Comparison of ENCODE assay signal across 11 mouse cellular contexts in the genomic region with DNA sequence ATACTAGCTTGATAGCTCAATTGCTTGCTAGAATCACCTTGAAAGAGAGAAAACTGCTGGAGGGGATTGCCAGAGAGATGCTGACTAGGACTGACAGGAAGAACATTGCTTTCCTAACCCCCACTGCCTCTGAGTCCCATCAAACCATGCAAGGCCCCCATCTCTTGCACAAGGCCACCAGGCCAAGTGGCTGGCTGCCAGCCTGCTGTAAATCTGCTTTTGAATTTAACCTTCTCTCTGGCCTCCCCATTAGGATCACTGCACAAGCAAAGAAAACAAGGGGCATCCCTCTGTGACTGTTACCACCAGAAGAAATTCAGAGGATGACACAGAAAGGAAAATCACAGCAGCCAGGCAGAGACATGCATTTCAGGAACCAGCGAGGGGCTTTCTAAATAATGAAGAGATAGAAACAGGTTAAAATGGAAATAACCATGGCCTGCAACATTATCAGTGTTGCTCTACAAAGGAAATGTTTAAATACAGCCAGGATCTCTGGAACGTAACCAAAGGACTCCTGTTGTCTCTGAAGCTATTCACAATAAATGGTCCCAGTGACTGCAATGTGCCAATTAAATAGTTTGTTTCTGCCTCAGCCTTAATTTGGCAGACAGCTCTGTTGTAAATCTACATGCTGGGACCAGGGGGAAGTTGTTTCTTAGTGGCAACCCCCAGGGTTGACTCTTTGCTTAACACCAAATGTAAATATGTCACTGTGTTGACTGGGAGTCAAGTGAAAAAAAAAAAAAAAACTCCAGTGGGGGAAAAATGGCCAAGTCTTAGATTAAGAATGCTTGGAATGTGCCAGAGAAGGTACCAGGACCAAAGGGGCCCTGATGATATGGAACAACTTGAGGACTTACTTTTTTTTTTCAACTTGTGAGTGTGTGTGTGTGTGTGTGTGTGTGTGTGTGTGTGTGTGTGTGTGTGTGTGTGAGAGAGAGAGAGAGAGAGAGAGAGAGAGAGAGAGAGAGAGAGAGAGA.
DNase-seq lines count a peak whose midpoint lies in the region; ATAC-seq and TF ChIP-seq lines count a peak whose summit lies in the region.
"Had no signal": no experiment of that assay in that cellular context is flagged by ENCODE, and none has a peak within 500 bp of the region (broad histone marks: within the 10 kb centered on the region; RNA-seq: fewer than 3 reads in every experiment).

No protein-coding gene starts in this region.

- no peak overlapping the region for H3K9ac ChIP-seq in hindbrain, embryonic 14.5 days
- H3K9ac ChIP-seq in liver, embryonic 12.5 days: no peak overlapping the region
- H3K9ac ChIP-seq: forebrain, embryonic 15.5 days had no signal

- H3K4me1 ChIP-seq in lung, adult 2 months (ENCODE audit: control insufficient read depth, insufficient read depth, low read length): no peaks in the 10 kb centered on the region
- peaks cover 7% of the 10 kb centered on the region; the same call in 1 of the 2 replicates for H3K4me1 ChIP-seq in hindbrain, embryonic 14.5 days (replicated peaks; ENCODE audit: control insufficient read depth, insufficient read depth, low read length)
- no peaks in the 10 kb centered on the region for H3K4me1 ChIP-seq in liver, embryonic 12.5 days

- TF ChIP-seq POLR2A in lung, adult 2 months (IDR thresholded peaks at IDR 0.05; ENCODE audit: borderline replicate concordance, extremely low read depth, low read depth, low read length): no peak

- H3K4me2 ChIP-seq in hindbrain, embryonic 14.5 days (replicated peaks): no peak overlapping the region
- H3K4me2 ChIP-seq in liver, embryonic 12.5 days: no peak overlapping the region
- H3K4me2 ChIP-seq: forebrain, embryonic 15.5 days had no signal

- peak; percentile 42 to 65 for DNase-seq in cerebellum, postnatal 10 days
- DNase-seq in cerebellum, adult 9-10 months: no peak
- peak; percentile 9 for DNase-seq in lung, postnatal 10 days
- no peak for DNase-seq in lung, adult 2 months
- peak; percentile 33 for DNase-seq in hindbrain, embryonic 14.5 days (ENCODE audit: low spot score)
- peak; percentile 15 for DNase-seq in mesoderm, embryonic 11.5 days (ENCODE audit: low read depth, low spot score)
- DNase-seq in layer of hippocampus, adult 8-10 months (ENCODE audit: low spot score in 2 of 2): no peak

- no peak for TF ChIP-seq CTCF in lung, adult 2 months (IDR thresholded peaks at IDR 0.05; ENCODE audit: insufficient read depth, low read length)

- ATAC-seq in hindbrain, embryonic 14.5 days (ENCODE audit: low FRiP score): no peak
- ATAC-seq in liver, embryonic 12.5 days: no peak
- ATAC-seq: forebrain, embryonic 15.5 days; inflammation-experienced regulatory T-cells, adult 6 months had no signal

- no peaks in the 10 kb centered on the region for H3K9me3 ChIP-seq in hindbrain, embryonic 14.5 days (ENCODE audit: control insufficient read depth, low read length)
- no peaks in the 10 kb centered on the region for H3K9me3 ChIP-seq in liver, embryonic 12.5 days (replicated peaks)
- H3K9me3 ChIP-seq: forebrain, embryonic 15.5 days had no signal

- no peak overlapping the region for H3K4me3 ChIP-seq in lung, adult 2 months (replicated peaks; ENCODE audit: extremely low read depth, low read depth, low read length)
- H3K4me3 ChIP-seq in hindbrain, embryonic 14.5 days (replicated peaks; ENCODE audit: low read length): no peak overlapping the region
- no peak overlapping the region for H3K4me3 ChIP-seq in liver, embryonic 12.5 days
- H3K4me3 ChIP-seq: forebrain, embryonic 15.5 days had no signal

- H3K27me3 ChIP-seq in hindbrain, embryonic 14.5 days (ENCODE audit: control insufficient read depth, insufficient read depth, low read length): no peaks in the 10 kb centered on the region
- no peaks in the 10 kb centered on the region for H3K27me3 ChIP-seq in liver, embryonic 12.5 days (replicated peaks)
- H3K27me3 ChIP-seq: forebrain, embryonic 15.5 days had no signal

- H3K27ac ChIP-seq in hindbrain, embryonic 14.5 days: peak overlapping the region; percentile 43; the same call in 1 of the 2 replicates
- H3K27ac ChIP-seq in liver, embryonic 12.5 days: no peak overlapping the region
- H3K27ac ChIP-seq: forebrain, embryonic 15.5 days; macrophage had no signal

- 49% methylated on average over 2 of the region's 2 CpGs for WGBS in lung, adult 2 months
- WGBS in hindbrain, embryonic 14.5 days: 49% methylated on average over 2 of the region's 2 CpGs
- 49% methylated on average over 2 of the region's 2 CpGs for WGBS in liver, embryonic 12.5 days (ENCODE audit: insufficient replicate concordance)

- H3K36me3 ChIP-seq in hindbrain, embryonic 14.5 days (replicated peaks; ENCODE audit: control insufficient read depth, insufficient read depth): no peaks in the 10 kb centered on the region
- H3K36me3 ChIP-seq in liver, embryonic 12.5 days: no peaks in the 10 kb centered on the region
- H3K36me3 ChIP-seq: forebrain, embryonic 15.5 days had no signal

Comparison
In these comparisons a context has a peak if more than half of its experiments do, and no peak if none do; other contexts are left out.
1. DNase-seq: peak in cerebellum, postnatal 10 days (2 of 2), lung, postnatal 10 days (single experiment), hindbrain, embryonic 14.5 days (single experiment) and mesoderm, embryonic 11.5 days (single experiment); none in cerebellum, adult 9-10 months (single experiment), lung, adult 2 months (single experiment) and layer of hippocampus, adult 8-10 months (0 of 2).